Mouse (Mus musculus) lung, postnatal 25 days (tissue): ENCODE data around the gene Setd1a.

Source experiments
- DNase-seq: peaks from one replicate; pipeline ENCODE4 v3.0.0; 2022; ENCODE audit warnings: low spot score

Gene Setd1a

GRCm38 (mm10) chr7:127800435-127801009 lies 24.1 kb downstream of the Setd1a start, which contains the start of gene Hsd3b7:
Hsd3b7 (plus strand) TSS chr7:127800604.
- peak; percentile 95 for DNase-seq

- DNase-seq, result no peak
These were observed 24.6 kb downstream of the Setd1a start for GRCm38 (mm10) chr7:127801010-127801621.

GRCm38 (mm10) chr7:127802313-127802712 lies 25.8 kb downstream of the Setd1a start:
- DNase-seq, result no peak

- DNase-seq, result no peak
These were observed 32.4 kb downstream of the Setd1a start for GRCm38 (mm10) chr7:127808821-127809220.

- DNase-seq, result no peak
These were observed 33.4 kb downstream of the Setd1a start for GRCm38 (mm10) chr7:127809846-127810245.

DNA sequence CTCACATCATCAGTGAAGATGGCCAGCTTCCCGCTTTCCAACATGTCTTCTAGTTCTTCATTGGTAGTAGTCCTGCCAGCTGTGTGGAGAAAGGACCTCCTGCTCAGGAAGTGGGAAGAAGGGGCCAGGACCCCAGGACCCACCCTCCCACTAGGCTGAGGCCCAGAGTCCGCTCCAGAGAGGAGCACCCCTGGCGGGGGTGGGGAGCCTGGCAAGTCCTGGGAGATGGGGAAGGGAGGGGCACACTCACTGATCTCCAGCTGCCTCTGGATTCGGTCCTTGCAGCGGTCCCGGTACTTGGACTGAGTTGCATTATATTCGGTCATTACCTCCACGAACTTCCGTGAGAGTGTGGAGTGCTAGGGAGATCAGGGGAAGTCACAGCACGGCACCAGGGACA lies 34.2 kb downstream of the Setd1a start:
- no peak for DNase-seq

DNA sequence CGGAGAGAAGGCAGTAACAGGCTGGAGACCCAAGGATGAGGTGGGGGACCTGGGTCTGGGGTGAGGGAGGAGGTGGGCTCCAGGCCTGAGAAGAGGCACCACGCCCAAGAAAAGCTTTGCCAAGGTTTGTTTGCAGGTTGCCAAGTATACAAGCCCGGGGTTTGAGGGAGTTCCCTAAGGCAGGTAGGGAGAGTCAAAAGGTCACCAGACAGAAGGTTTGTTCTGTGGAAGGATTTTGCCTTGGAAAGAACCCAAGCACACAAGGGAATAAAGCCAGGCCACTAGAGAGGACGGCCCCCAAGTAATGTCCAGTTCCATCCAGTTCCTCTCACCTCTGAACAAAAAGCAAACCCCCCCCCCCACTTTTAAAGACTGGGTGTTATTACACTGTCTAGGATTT lies 34.8 kb downstream of the Setd1a start:
- DNase-seq, result no peak

- DNase-seq, result no peak
These were observed 35.8 kb downstream of the Setd1a start for GRCm38 (mm10) chr7:127812292-127812691.

GRCm38 (mm10) chr7:127813821-127814220 lies 37.4 kb downstream of the Setd1a start:
- DNase-seq, result no peak

DNA sequence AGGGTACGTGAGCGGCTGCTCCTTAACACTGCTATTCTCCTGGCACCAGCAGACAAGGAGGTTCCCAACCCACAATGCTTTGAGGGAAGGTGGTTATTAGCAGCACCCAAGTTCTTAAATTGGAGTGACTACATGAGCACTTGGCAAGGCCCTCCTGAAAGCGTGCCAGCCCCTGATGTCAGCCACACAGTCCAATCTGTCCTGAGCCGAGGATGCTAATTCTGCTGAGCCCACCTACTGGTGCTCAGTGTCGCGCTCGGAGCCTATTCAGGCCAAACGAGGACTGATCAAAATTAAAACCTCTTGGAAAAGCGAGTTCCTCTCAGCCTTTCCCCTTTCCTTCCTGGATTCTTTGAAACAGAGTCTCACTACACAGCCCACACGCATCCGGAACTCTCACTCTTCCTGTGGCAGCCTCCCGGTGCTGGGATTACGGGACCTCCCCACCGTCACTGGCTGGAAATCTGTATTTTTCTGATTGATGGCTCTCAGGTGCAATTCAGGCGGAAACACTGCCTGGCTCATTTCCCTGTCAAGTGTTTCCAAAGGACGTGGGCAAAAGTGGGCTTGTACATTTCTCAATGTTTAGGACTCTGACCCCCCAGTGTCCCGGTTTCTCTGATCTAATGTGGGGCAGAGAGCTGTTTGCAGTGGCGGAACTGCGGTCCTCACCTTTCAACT lies 37.9 kb downstream of the Setd1a start:
- peak; percentile 41 for DNase-seq

GRCm38 (mm10) chr7:127815116-127815665 lies 38.7 kb downstream of the Setd1a start:
- DNase-seq, result no peak

DNA sequence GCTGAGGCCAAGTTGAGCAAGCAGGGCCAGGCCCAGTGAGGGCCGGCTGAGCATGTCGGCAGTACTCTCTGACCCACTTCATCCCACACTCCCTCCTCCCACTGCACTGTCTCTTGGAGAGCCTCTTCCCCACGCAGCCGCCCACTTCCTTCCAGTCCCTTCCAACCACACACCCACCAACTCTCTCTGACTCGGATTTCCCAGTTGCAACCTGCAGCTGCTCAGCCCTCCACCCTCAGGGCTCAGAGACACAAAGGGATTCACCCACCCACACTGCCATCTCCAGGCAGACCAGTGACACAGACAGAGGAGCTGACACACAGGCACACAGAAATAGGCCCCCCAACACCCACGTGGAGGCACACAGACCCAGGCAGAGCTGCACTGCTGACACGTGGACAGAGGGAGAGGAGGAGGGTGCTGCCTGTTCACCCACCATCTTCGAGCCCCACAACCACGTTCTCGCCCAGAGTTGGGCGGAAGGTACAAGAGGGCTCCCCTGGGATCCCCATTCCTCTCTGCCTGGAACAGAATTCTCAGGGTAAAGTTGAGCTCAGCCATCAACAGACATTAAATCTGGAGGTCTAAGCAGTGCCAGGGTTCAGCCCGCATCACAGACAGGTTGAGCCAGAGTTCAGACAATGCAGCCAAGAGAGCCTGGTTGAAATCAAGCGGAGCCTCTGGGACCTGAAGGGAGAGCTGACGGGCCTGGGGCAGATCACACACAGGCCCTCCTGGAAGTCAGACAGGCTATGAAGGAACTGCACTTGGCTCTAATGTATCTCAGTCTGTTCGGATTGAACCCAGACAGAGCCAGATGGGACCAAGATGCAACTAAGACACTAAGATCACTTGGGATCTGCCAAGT lies 39.7 kb downstream of the Setd1a start:
- peak; percentile 66 for DNase-seq

DNA sequence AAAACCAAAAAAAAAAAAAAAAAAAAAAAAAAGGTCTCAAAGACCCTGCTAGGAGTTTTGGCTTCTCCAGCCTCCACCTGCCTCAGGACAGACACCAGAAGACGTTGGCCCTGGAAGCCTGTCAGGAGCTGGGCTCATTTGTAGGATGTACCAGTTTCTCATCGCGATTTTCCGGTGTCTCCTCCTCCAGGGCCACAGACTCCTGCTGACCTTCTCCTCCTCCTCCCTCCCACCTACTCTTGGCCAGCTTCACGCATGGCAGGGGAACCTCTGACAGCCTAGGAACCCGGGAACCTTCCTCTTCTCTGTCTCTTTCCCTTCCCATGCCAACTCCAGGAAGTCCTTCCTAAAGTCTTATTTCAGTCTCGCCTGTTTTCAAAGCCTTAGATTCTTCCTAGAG lies 40.6 kb downstream of the Setd1a start:
- no peak for DNase-seq

GRCm38 (mm10) chr7:127817776-127818175 lies 41.3 kb downstream of the Setd1a start:
- no peak for DNase-seq

- DNase-seq, result no peak
These were observed 44.5 kb downstream of the Setd1a start for GRCm38 (mm10) chr7:127820836-127821509.

DNA sequence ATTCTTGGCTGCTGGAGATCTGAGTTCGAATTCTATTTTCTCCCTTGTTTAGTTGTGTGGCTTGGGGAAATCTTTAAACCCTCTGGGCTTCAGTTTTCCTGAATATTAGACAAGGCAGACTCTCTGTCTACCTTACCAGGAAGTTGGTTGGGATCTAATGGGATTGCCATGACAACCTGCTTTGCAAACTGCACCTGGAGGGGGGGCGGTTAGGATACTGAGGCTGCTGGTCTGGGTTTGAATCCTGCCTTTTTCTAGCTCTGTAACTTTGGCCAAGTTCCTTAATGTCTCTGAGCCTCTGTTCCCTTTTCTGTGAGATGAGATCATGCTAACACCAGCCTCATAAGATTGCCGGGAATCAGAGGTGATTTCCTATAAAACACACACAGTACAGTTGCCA lies 46.0 kb downstream of the Setd1a start:
- no peak for DNase-seq

- no peak for DNase-seq
These were observed 47.0 kb downstream of the Setd1a start for GRCm38 (mm10) chr7:127823236-127824171.

GRCm38 (mm10) chr7:127824176-127824871 lies 47.9 kb downstream of the Setd1a start, which contains the start of the genes Stx4a and Stx1b:
Stx4a (plus strand) TSS chr7:127824294.
Stx1b (minus strand) TSS chr7:127824549.
- DNase-seq, result no peak

- DNase-seq, result no peak
These were observed 59.1 kb downstream of the Setd1a start for GRCm38 (mm10) chr7:127835550-127835949.

DNA sequence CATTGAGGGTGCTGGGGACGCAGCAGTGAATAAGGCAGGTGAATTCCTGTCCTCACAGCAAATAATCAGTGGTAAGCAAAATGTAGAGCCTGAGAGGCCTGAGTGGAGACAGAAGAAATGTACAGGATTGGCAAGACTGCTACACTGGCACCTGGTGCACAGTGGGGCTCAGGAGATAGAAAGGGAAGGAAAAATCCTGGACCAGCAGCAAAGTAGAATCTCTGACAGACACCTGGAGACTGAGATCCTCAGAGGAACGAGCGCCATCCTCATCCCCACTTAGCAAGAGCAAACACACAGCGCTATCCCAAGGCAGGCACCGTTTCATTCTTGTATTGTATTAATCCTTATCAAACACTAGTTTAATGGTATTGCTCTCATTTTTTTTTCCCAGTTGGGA lies 61.0 kb downstream of the Setd1a start:
- no peak for DNase-seq
